Mouse (Mus musculus) intestine, postnatal 0 days (tissue): Measurements from ENCODE around the gene Gtf2b. TPM values are rescaled to one million over a fixed set of nuclear protein-coding genes. Genes with fewer than 3 reads are reported as not detected.

Experiments used
- ATAC-seq: fragments of 200-750 bp; cut with Nextera tagmentation; 2 replicates; pipeline ENCODE4 v1.8.0; 2017; ENCODE audit warnings: mild to moderate bottlenecking, moderate TSS enrichment, moderate library complexity
- H3K27ac ChIP-seq: fragments of 300-500 bp; sonication (generic); 2 replicates; pipeline ENCODE4 v1.5.1; 2014; ENCODE audit warnings: mild to moderate bottlenecking, low read depth, low read length, moderate library complexity
- H3K27me3 ChIP-seq: fragments of 300-500 bp; sonication (generic); replicated peaks from 2 replicates; pipeline ENCODE4 v1.6.1; 2014; ENCODE audit warnings: low read length, mixed read lengths; ENCODE audit not compliant: control insufficient read depth, insufficient read depth
- H3K36me3 ChIP-seq: fragments of 300-500 bp; sonication (generic); 2 replicates; pipeline ENCODE4 v1.6.1; 2014; ENCODE audit warnings: mild to moderate bottlenecking, moderate library complexity; ENCODE audit not compliant: control insufficient read depth, insufficient read depth
- H3K4me1 ChIP-seq: fragments of 300-500 bp; sonication (generic); replicated peaks from 2 replicates; pipeline ENCODE4 v1.6.1; 2014; ENCODE audit warnings: antibody characterized with exemption, low read length, mixed read lengths; ENCODE audit not compliant: control insufficient read depth, insufficient read depth
- H3K4me2 ChIP-seq: fragments of 300-500 bp; sonication (generic); replicated peaks from 2 replicates; pipeline ENCODE4 v1.6.1; 2014; ENCODE audit warnings: low read depth, mild to moderate bottlenecking, moderate library complexity
- H3K4me3 ChIP-seq: fragments of 300-500 bp; sonication (generic); 2 replicates; pipeline ENCODE4 v1.5.1; 2014; ENCODE audit warnings: low read depth, low read length
- H3K9ac ChIP-seq: fragments of 300-500 bp; sonication (generic); 2 replicates; pipeline ENCODE4 v1.6.1; 2014; ENCODE audit warnings: mild to moderate bottlenecking, low read depth, low read length
- H3K9me3 ChIP-seq: fragments of 300-500 bp; sonication (generic); 2 replicates; pipeline ENCODE4 v1.6.1; 2016; ENCODE audit warnings: mixed run types; ENCODE audit not compliant: control insufficient read depth
- CTCF ChIP-seq: sonication (generic); IDR thresholded peaks from 2 replicates; pipeline ENCODE4 v1.5.1; 2016; ENCODE audit warnings: low read depth, mild to moderate bottlenecking, control low read depth, antibody characterized with exemption, moderate library complexity
- WGBS: fragments of 180-500 bp; shearing (Covaris S2); extraction: QIAGEN DNeasy Blood & Tissue Kit; methylation state at CpG from one replicate; pipeline ENCODE4 v1.1.7; 2014; 5-methylcytosine and 5-hydroxymethylcytosine counted together
- polyA plus RNA-seq: library from polyadenylated mRNA; unstranded; fragments of >200 nt; fragmentation: Nextera tagmentation; extraction: Ambion mirVana; gene quantifications from 2 replicates; pipeline ENCODE4 v1.2.1, GENCODE M21; 2015

Gene Gtf2b
- 73.6 and 79.4 TPM in 2 replicates for polyA plus RNA-seq

DNA sequence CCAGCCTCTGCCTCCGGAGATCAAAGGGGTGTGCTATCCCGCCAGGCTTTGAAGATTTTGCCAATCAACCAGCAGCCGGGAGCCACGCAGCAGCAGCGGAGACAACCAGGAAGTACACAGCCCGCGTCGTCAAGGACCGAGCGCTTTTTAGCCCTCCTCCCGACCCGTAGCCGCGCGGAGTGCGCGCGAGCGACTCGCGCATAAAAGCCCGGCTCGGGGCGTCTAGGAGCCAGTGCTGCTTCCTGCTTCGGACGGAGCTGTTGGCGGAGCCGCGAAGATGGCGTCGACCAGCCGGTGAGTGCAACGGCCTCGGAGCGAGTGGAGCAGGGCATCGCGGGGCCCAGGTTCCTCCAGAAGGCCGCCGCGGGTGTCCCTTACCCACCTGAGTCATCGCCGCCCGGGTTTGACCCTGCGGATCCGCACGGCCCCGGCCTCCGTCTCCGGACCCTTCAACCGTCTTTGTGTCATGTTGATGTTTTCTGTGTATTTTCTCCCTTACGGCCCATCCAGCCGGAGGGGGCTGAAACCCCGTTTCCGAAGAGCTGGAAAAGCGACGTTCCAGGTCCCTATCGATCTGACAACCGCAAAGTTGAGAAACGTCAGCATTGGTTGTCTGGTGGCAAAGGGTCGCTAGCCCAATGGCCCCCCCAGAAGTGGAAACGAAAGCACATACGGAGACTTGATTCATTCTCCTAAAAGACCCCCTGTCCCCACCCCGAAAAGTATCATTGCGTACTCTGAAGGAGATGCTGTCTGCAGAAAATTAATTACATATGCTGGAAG lies at the start of gene Gtf2b:
Gtf2b (plus strand) TSS at position 51 of the 783 bp plus-strand sequence.
- under 1% methylated on average over 64 of the region's 64 CpGs for WGBS
- H3K4me2 ChIP-seq, result peak within 1 kb of the TSS; percentile 90
- TF ChIP-seq CTCF, result no peak

DNA sequence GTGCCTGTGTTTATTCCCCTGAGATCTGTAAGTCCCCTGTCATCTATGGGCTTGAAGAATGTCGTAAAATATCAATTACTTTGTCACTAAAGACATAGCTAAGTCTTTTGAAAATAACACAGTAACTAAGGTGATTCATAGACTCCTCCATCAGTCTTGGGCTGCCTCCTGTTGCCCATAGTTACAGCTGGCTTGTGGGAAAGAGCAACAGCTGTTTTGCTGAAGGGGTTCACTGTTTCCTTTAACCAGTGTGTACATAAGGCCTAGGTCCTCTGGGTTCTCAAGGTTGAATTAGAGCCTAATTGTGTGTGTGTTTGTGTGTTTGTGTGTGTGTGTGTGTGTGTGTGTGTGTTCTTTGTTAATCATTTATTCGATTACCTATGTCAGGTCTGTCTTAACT lies 39.4 kb upstream of the Gtf2b start:
- Histone ChIP-seq H3K27me3 (no peaks in the 10 kb centered on the region), H3K36me3 (no peaks in the 10 kb centered on the region; the same call in 1 of the 2 replicates), H3K27ac (no peak overlapping the region), H3K9me3 (no peaks in the 10 kb centered on the region), H3K9ac (no peak overlapping the region), H3K4me3 (no peak overlapping the region), H3K4me1 (no peaks in the 10 kb centered on the region), H3K4me2 (no peak overlapping the region)
- no peak for ATAC-seq
- TF ChIP-seq CTCF, result no peak
- WGBS, result 50% methylated on average over 2 of the region's 2 CpGs

More for the DNA sequence above, at the start of gene Gtf2b:
- peak within 1 kb of the TSS; percentile 85 for H3K4me3 ChIP-seq
- H3K36me3 ChIP-seq, result no peaks in the 10 kb centered on the region
- peak within 1 kb of the TSS; percentile 65 for H3K27ac ChIP-seq
- ATAC-seq, result peak; percentile 100
- no peaks in the 10 kb centered on the region for H3K9me3 ChIP-seq
- H3K9ac ChIP-seq, result peak within 1 kb of the TSS; percentile 87
- peaks cover 5% of the 10 kb centered on the region for H3K4me1 ChIP-seq
- H3K27me3 ChIP-seq, result no peaks in the 10 kb centered on the region

DNA sequence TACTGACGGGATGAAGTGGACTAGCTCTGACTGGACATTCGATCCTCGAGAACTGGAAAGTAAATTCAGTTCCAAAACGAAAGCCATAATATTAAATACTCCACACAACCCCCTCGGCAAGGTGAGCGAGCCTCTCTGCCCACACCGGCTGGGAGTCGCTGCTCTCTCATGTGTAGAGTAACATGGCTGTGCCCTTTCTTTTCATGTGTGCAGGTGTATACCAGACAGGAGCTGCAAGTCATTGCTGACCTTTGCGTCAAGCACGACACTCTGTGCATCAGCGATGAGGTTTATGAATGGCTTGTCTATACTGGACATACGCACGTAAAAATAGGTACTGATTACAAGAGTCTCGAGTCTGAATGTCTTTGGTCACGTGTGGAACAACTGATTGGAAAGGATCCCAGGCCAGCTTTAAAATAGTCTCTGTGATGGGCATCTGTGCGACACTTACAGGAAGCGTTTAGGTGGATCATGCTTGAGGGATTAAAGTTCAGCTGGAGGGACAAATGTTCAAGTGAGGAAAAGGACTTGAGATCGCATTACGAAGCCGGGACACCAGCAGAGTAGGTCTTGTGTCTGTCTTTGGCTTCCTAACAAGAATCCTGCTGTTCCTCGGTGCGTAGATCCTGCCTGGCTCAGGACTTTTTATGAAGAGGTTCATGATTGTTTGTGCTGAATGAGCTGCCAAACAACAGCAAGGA lies 38.7 kb upstream of the Gtf2b start:
- H3K9ac ChIP-seq, result no peak overlapping the region
- no peak overlapping the region for H3K4me2 ChIP-seq
- WGBS, result 84% methylated on average over 22 of the region's 22 CpGs
- no peaks in the 10 kb centered on the region; the same call in 1 of the 2 replicates for H3K36me3 ChIP-seq
- TF ChIP-seq CTCF, result no peak
- ATAC-seq, result no peak
- H3K4me1 ChIP-seq, result no peaks in the 10 kb centered on the region
- H3K9me3 ChIP-seq, result no peaks in the 10 kb centered on the region
- H3K27ac ChIP-seq, result no peak overlapping the region
- no peaks in the 10 kb centered on the region for H3K27me3 ChIP-seq
- H3K4me3 ChIP-seq, result no peak overlapping the region

DNA sequence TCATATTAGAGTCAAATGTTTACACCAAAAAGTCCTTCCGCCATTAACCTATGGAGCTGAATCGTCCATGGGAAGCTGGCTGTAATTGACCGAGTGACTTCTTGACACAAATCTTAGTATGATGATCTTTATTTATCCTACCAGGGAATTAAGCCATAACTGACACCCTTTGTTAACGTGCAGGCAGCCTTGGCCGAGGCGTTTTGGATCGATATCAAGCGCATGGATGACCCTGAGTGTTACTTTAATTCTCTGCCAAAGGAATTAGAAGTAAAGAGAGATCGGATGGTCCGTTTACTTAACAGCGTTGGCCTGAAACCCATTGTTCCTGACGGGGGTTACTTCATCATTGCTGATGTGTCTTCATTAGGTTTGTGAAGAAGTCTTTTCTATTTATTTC lies 30.6 kb upstream of the Gtf2b start:
- H3K27ac ChIP-seq, result no peak overlapping the region
- no peak overlapping the region for H3K9ac ChIP-seq
- no peaks in the 10 kb centered on the region for H3K27me3 ChIP-seq
- H3K9me3 ChIP-seq, result no peaks in the 10 kb centered on the region
- no peak overlapping the region for H3K4me3 ChIP-seq
- 71% methylated on average over 12 of the region's 12 CpGs for WGBS
- H3K4me1 ChIP-seq, result no peaks in the 10 kb centered on the region
- no peaks in the 10 kb centered on the region; the same call in 1 of the 2 replicates for H3K36me3 ChIP-seq
- ATAC-seq, result no peak
- no peak for TF ChIP-seq CTCF
- H3K4me2 ChIP-seq, result no peak overlapping the region

DNA sequence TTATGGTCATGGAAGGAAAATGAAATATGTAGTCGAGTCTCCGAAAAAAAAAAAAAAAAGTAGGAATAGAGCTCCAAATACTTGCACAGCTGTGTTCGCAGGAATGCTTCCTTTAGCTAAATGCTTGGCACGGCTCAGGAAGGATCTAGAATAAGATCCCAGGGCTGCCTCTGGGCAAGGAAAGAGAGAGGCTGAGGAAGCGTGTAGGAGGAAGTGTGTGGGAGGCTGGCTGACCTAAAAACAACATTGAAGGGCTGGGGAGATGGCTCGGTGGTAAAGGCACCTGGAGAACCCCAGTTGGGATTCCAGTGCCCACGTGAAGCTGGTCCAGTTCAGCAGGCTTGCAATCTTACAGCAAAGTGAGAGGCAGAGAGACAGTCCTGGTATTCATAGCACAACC lies 23.9 kb upstream of the Gtf2b start:
- Histone ChIP-seq H3K4me2 (no peak overlapping the region), H3K27me3 (no peaks in the 10 kb centered on the region), H3K36me3 (peaks cover 4% of the 10 kb centered on the region; the same call in 1 of the 2 replicates), H3K9me3 (no peaks in the 10 kb centered on the region), H3K27ac (no peak overlapping the region), H3K9ac (no peak overlapping the region), H3K4me1 (no peaks in the 10 kb centered on the region; the same call in 1 of the 2 replicates), H3K4me3 (no peak overlapping the region)
- ATAC-seq, result no peak
- TF ChIP-seq CTCF, result no peak
- WGBS, result 67% methylated on average over 7 of the region's 7 CpGs
